Mouse (Mus musculus) neural tube, embryonic 15.5 days (tissue): ENCODE data around the gene Stxbp6. TPM values are rescaled to one million over a fixed set of nuclear protein-coding genes. Genes with fewer than 3 reads are reported as not detected.

Experiments
- ATAC-seq: fragments of 200-750 bp; cut with Nextera tagmentation; 2 replicates; pipeline ENCODE4 v1.8.0; 2017; ENCODE audit warnings: mild to moderate bottlenecking, moderate TSS enrichment, moderate library complexity; ENCODE audit not compliant: low FRiP score
- H3K27ac ChIP-seq: fragments of 300-500 bp; sonication (generic); replicated peaks from 2 replicates; pipeline ENCODE4 v1.5.1; 2015; ENCODE audit warnings: mild to moderate bottlenecking, inconsistent platforms
- H3K27me3 ChIP-seq: fragments of 300-500 bp; sonication (generic); replicated peaks from 2 replicates; pipeline ENCODE4 v1.6.1; 2015; ENCODE audit warnings: inconsistent platforms
- H3K36me3 ChIP-seq: fragments of 300-500 bp; sonication (generic); 2 replicates; pipeline ENCODE4 v1.6.1; 2015; ENCODE audit warnings: inconsistent platforms
- H3K4me1 ChIP-seq: fragments of 300-500 bp; sonication (generic); 2 replicates; pipeline ENCODE4 v1.6.1; 2015; ENCODE audit warnings: inconsistent platforms
- H3K4me2 ChIP-seq: fragments of 300-500 bp; sonication (generic); 2 replicates; pipeline ENCODE4 v1.6.1; 2015; ENCODE audit warnings: inconsistent platforms, mild to moderate bottlenecking, moderate library complexity
- H3K4me3 ChIP-seq: fragments of 300-500 bp; sonication (generic); replicated peaks from 2 replicates; pipeline ENCODE4 v1.5.1; 2015; ENCODE audit warnings: mild to moderate bottlenecking, inconsistent platforms
- H3K9ac ChIP-seq: fragments of 300-500 bp; sonication (generic); replicated peaks from 2 replicates; pipeline ENCODE4 v1.6.1; 2015; ENCODE audit warnings: mild to moderate bottlenecking, inconsistent platforms
- H3K9me3 ChIP-seq: fragments of 300-500 bp; sonication (generic); replicated peaks from 2 replicates; pipeline ENCODE4 v1.6.1; 2016; ENCODE audit warnings: inconsistent platforms
- WGBS: fragments of 180-500 bp; shearing (Covaris S2); methylation state at CpG from one replicate; pipeline ENCODE4 v1.1.7; 2015; ENCODE audit warnings: mixed read lengths; 5-methylcytosine and 5-hydroxymethylcytosine counted together
- polyA plus RNA-seq: library from polyadenylated mRNA; unstranded; fragments of >200 nt; fragmentation: Nextera tagmentation; extraction: Ambion mirVana; gene quantifications from 2 replicates; pipeline ENCODE4 v1.2.1, GENCODE M21; 2015

Stxbp6 gene
- polyA plus RNA-seq, 1 experiment from 2014 or later, result 19.1 TPM

- Histone ChIP-seq H3K27me3 (no peaks in the 10 kb centered on the region), H3K27ac (no peak overlapping the region), H3K4me1 (no peaks in the 10 kb centered on the region), H3K4me3 (no peak overlapping the region), H3K9ac (no peak overlapping the region), H3K36me3 (no peaks in the 10 kb centered on the region), H3K4me2 (no peak overlapping the region), H3K9me3 (no peaks in the 10 kb centered on the region)
- no peak for ATAC-seq
- WGBS, result 81% methylated on average over 4 of the region's 4 CpGs
Measured at GRCm38 (mm10) chr12:44992847-44993246, 81.7 kb downstream of the Stxbp6 start.

- 82% methylated on average over 9 of the region's 9 CpGs for WGBS
- Histone ChIP-seq H3K4me3 (no peak overlapping the region), H3K4me2 (no peak overlapping the region), H3K9ac (no peak overlapping the region), H3K36me3 (no peaks in the 10 kb centered on the region), H3K27me3 (no peaks in the 10 kb centered on the region), H3K4me1 (no peaks in the 10 kb centered on the region), H3K9me3 (no peaks in the 10 kb centered on the region), H3K27ac (no peak overlapping the region)
- no peak for ATAC-seq
Measured at GRCm38 (mm10) chr12:44990379-44990778, 84.1 kb downstream of the Stxbp6 start.

- 83% methylated on average over 4 of the region's 4 CpGs for WGBS
- no peaks in the 10 kb centered on the region for H3K4me1 ChIP-seq
Measured at GRCm38 (mm10) chr12:44989011-44989410, 85.5 kb downstream of the Stxbp6 start.

GRCm38 (mm10) chr12:44987762-44988161 is 86.7 kb downstream of the Stxbp6 start:
- H3K9ac ChIP-seq, result no peak overlapping the region
- no peak for ATAC-seq
- H3K27ac ChIP-seq, result no peak overlapping the region
- H3K4me2 ChIP-seq, result no peak overlapping the region
- no peaks in the 10 kb centered on the region for H3K36me3 ChIP-seq
- no peaks in the 10 kb centered on the region for H3K9me3 ChIP-seq
- WGBS, result 80% methylated on average over 1 of the region's 1 CpGs
- no peaks in the 10 kb centered on the region for H3K27me3 ChIP-seq
- H3K4me3 ChIP-seq, result no peak overlapping the region
- no peaks in the 10 kb centered on the region for H3K4me1 ChIP-seq

More at GRCm38 (mm10) chr12:44989011-44989410, 85.5 kb downstream of the Stxbp6 start:
- H3K4me3 ChIP-seq, result no peak overlapping the region
- no peak overlapping the region for H3K27ac ChIP-seq
- no peaks in the 10 kb centered on the region for H3K27me3 ChIP-seq
- H3K9ac ChIP-seq, result no peak overlapping the region
- H3K36me3 ChIP-seq, result no peaks in the 10 kb centered on the region
- H3K4me2 ChIP-seq, result no peak overlapping the region
- ATAC-seq, result no peak
- no peaks in the 10 kb centered on the region for H3K9me3 ChIP-seq

- H3K27ac ChIP-seq, result no peak overlapping the region
- no peaks in the 10 kb centered on the region for H3K9me3 ChIP-seq
- 65% methylated on average over 5 of the region's 5 CpGs for WGBS
- no peak for ATAC-seq
- H3K4me2 ChIP-seq, result no peak overlapping the region
- no peaks in the 10 kb centered on the region for H3K27me3 ChIP-seq
- no peak overlapping the region for H3K9ac ChIP-seq
- no peaks in the 10 kb centered on the region for H3K4me1 ChIP-seq
- no peaks in the 10 kb centered on the region for H3K36me3 ChIP-seq
- no peak overlapping the region for H3K4me3 ChIP-seq
Measured at GRCm38 (mm10) chr12:44979316-44979848, 95.1 kb downstream of the Stxbp6 start.

- Histone ChIP-seq H3K9me3 (no peaks in the 10 kb centered on the region), H3K9ac (no peak overlapping the region), H3K4me1 (no peaks in the 10 kb centered on the region), H3K27ac (no peak overlapping the region), H3K4me3 (no peak overlapping the region), H3K36me3 (no peaks in the 10 kb centered on the region), H3K4me2 (no peak overlapping the region), H3K27me3 (no peaks in the 10 kb centered on the region)
- no peak for ATAC-seq
- WGBS, result 92% methylated on average over 3 of the region's 3 CpGs
Measured at GRCm38 (mm10) chr12:44975266-44975665, 99.2 kb downstream of the Stxbp6 start.

- ATAC-seq, result no peak
- no peak overlapping the region for H3K4me2 ChIP-seq
- H3K9me3 ChIP-seq, result no peaks in the 10 kb centered on the region
- no peak overlapping the region for H3K4me3 ChIP-seq
- H3K27ac ChIP-seq, result no peak overlapping the region
- H3K36me3 ChIP-seq, result no peaks in the 10 kb centered on the region
- H3K4me1 ChIP-seq, result no peaks in the 10 kb centered on the region
- H3K27me3 ChIP-seq, result no peaks in the 10 kb centered on the region
- 93% methylated on average over 2 of the region's 2 CpGs for WGBS
- no peak overlapping the region for H3K9ac ChIP-seq
Measured at GRCm38 (mm10) chr12:44971477-44971876, 103.0 kb downstream of the Stxbp6 start.

GRCm38 (mm10) chr12:44967448-44967847 is 107.1 kb downstream of the Stxbp6 start:
- ATAC-seq, result no peak
- 92% methylated on average over 1 of the region's 1 CpGs for WGBS

GRCm38 (mm10) chr12:44957474-44957873 is 117.0 kb downstream of the Stxbp6 start:
- no peak overlapping the region for H3K27ac ChIP-seq
- no peaks in the 10 kb centered on the region for H3K27me3 ChIP-seq
- no peak overlapping the region for H3K4me3 ChIP-seq
- 85% methylated on average over 3 of the region's 3 CpGs for WGBS
- no peaks in the 10 kb centered on the region for H3K36me3 ChIP-seq
- no peaks in the 10 kb centered on the region for H3K4me1 ChIP-seq
- H3K9ac ChIP-seq, result no peak overlapping the region
- ATAC-seq, result no peak
- no peaks in the 10 kb centered on the region for H3K9me3 ChIP-seq
- H3K4me2 ChIP-seq, result no peak overlapping the region

More at GRCm38 (mm10) chr12:44967448-44967847, 107.1 kb downstream of the Stxbp6 start:
- no peaks in the 10 kb centered on the region for H3K9me3 ChIP-seq
- H3K27ac ChIP-seq, result no peak overlapping the region
- no peaks in the 10 kb centered on the region for H3K36me3 ChIP-seq
- H3K4me1 ChIP-seq, result no peaks in the 10 kb centered on the region
- no peaks in the 10 kb centered on the region for H3K27me3 ChIP-seq
- no peak overlapping the region for H3K4me2 ChIP-seq
- no peak overlapping the region for H3K9ac ChIP-seq
- H3K4me3 ChIP-seq, result no peak overlapping the region

- Histone ChIP-seq H3K27me3 (no peaks in the 10 kb centered on the region), H3K4me2 (no peak overlapping the region), H3K9ac (no peak overlapping the region), H3K27ac (no peak overlapping the region), H3K4me3 (no peak overlapping the region), H3K9me3 (no peaks in the 10 kb centered on the region), H3K36me3 (no peaks in the 10 kb centered on the region), H3K4me1 (no peaks in the 10 kb centered on the region)
- 77% methylated on average over 2 of the region's 2 CpGs for WGBS
- ATAC-seq, result no peak
Measured at GRCm38 (mm10) chr12:44953121-44953520, 121.4 kb downstream of the Stxbp6 start.

- H3K36me3 ChIP-seq, result no peaks in the 10 kb centered on the region
- WGBS, result 93% methylated on average over 3 of the region's 3 CpGs
- H3K4me2 ChIP-seq, result no peak overlapping the region
- no peaks in the 10 kb centered on the region for H3K4me1 ChIP-seq
- H3K27me3 ChIP-seq, result no peaks in the 10 kb centered on the region
- no peak overlapping the region for H3K27ac ChIP-seq
- no peak overlapping the region for H3K4me3 ChIP-seq
- H3K9me3 ChIP-seq, result no peaks in the 10 kb centered on the region
- ATAC-seq, result no peak
- no peak overlapping the region for H3K9ac ChIP-seq
Measured at GRCm38 (mm10) chr12:44952072-44952471, 122.4 kb downstream of the Stxbp6 start.

GRCm38 (mm10) chr12:44950559-44950958 is 124.0 kb downstream of the Stxbp6 start:
- Histone ChIP-seq H3K4me2 (no peak overlapping the region), H3K27ac (no peak overlapping the region), H3K9me3 (no peaks in the 10 kb centered on the region), H3K36me3 (no peaks in the 10 kb centered on the region), H3K27me3 (no peaks in the 10 kb centered on the region), H3K4me3 (no peak overlapping the region), H3K4me1 (no peaks in the 10 kb centered on the region), H3K9ac (no peak overlapping the region)
- 87% methylated on average over 2 of the region's 2 CpGs for WGBS
- ATAC-seq, result no peak

- Histone ChIP-seq H3K9me3 (no peaks in the 10 kb centered on the region), H3K27ac (no peak overlapping the region), H3K27me3 (no peaks in the 10 kb centered on the region), H3K36me3 (no peaks in the 10 kb centered on the region), H3K4me3 (no peak overlapping the region), H3K4me1 (no peaks in the 10 kb centered on the region), H3K4me2 (no peak overlapping the region), H3K9ac (no peak overlapping the region)
- 74% methylated on average over 5 of the region's 5 CpGs for WGBS
- no peak for ATAC-seq
Measured at GRCm38 (mm10) chr12:44947823-44948222, 126.7 kb downstream of the Stxbp6 start.
